Mouse (Mus musculus) liver, postnatal 0 days (tissue): ENCODE measurements at regions not wholly inside any gene's neighbourhood (a gene's known extent, or its start where the extent isn't known, plus 50 kb on each side); places are given as distances from the start of the nearest gene placed in this dataset.
A peak's percentile ranks its signal among the peaks of the same experiment; 100 is the strongest.

Experiments
- ATAC-seq: fragments of 200-750 bp; cut with Nextera tagmentation; 2 replicates; pipeline ENCODE4 v1.8.0; 2017; ENCODE audit warnings: mild to moderate bottlenecking, moderate library complexity
- DNase-seq: peaks from one replicate; pipeline ENCODE4 v3.0.0-alpha.2; 2016
- H3K27ac ChIP-seq: fragments of 300-500 bp; sonication (generic); 2 replicates; pipeline ENCODE4 v1.5.1; 2014; ENCODE audit warnings: antibody characterized with exemption, moderate library complexity, mild to moderate bottlenecking, low read depth
- H3K27me3 ChIP-seq: fragments of 300-500 bp; sonication (generic); 2 replicates; pipeline ENCODE4 v1.6.1; 2014; ENCODE audit warnings: low read length, control low read depth, mixed read lengths; ENCODE audit not compliant: insufficient read depth
- H3K36me3 ChIP-seq: fragments of 300-500 bp; sonication (generic); replicated peaks from 2 replicates; pipeline ENCODE4 v1.6.1; 2014; ENCODE audit warnings: mild to moderate bottlenecking, control low read depth, low read length, moderate library complexity, mixed read lengths; ENCODE audit not compliant: insufficient read depth
- H3K4me1 ChIP-seq: fragments of 300-500 bp; sonication (generic); 2 replicates; pipeline ENCODE4 v1.6.1; 2014; ENCODE audit warnings: antibody characterized with exemption, mild to moderate bottlenecking, control low read depth; ENCODE audit not compliant: insufficient read depth
- H3K4me2 ChIP-seq: fragments of 300-500 bp; sonication (generic); 2 replicates; pipeline ENCODE4 v1.6.1; 2014; ENCODE audit warnings: low read depth, mild to moderate bottlenecking, low read length, moderate library complexity, mixed read lengths
- H3K4me3 ChIP-seq: fragments of 300-500 bp; sonication (generic); 2 replicates; pipeline ENCODE4 v1.5.1; 2014; ENCODE audit warnings: low read depth, low read length
- H3K9ac ChIP-seq: fragments of 300-500 bp; sonication (generic); replicated peaks from 2 replicates; pipeline ENCODE4 v1.6.1; 2014; ENCODE audit warnings: mild to moderate bottlenecking, moderate library complexity
- H3K9me3 ChIP-seq: fragments of 300-500 bp; sonication (generic); 2 replicates; pipeline ENCODE4 v1.6.1; 2016; ENCODE audit warnings: mild to moderate bottlenecking, control low read depth, low read length, mixed read lengths
- CTCF ChIP-seq: sonication (generic); IDR thresholded peaks from 2 replicates; pipeline ENCODE4 v1.5.1; 2016; ENCODE audit warnings: antibody characterized with exemption, low read depth
- EP300 ChIP-seq: IDR thresholded peaks from 2 replicates; pipeline ENCODE4 v1.6.1; 2016; ENCODE audit warnings: antibody characterized with exemption, low read depth, mild to moderate bottlenecking
- WGBS: fragments of 180-500 bp; shearing (Covaris S2); extraction: QIAGEN DNeasy Blood & Tissue Kit; methylation state at CpG from one replicate; pipeline ENCODE4 v1.1.7; 2014; ENCODE audit not compliant: insufficient replicate concordance; 5-methylcytosine and 5-hydroxymethylcytosine counted together

DNA sequence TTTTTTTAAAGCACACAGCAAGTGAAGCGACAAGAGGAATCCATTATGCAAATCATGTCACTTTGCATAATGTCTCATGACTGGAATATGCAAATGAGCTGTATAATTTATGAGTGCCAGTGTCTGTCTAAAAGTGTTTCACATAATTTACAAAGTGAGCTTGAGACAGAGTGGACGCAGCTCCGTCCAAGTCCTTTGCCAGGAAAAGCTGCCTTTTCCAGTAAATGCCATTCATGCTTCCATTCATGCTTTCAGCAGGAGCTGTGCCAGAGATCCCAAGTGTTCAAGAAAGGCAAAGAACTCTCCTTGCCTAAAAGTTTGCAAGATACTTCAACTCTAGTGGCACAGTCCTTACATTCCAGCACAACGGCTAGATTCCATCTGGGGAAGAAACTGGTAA, 241.4 kb upstream of the Pmfbp1 start:
- ATAC-seq (no peak), DNase-seq (no peak)
- H3K9ac ChIP-seq: no peak overlapping the region
- H3K27me3 ChIP-seq: no peaks in the 10 kb centered on the region
- no peak overlapping the region for H3K4me3 ChIP-seq
- peaks cover 3% of the 10 kb centered on the region; the same call in 1 of the 2 replicates for H3K9me3 ChIP-seq
- WGBS: 75% methylated on average over 4 of the region's 4 CpGs
- H3K4me2 ChIP-seq: no peak overlapping the region
- no peak overlapping the region for H3K27ac ChIP-seq
- no peaks in the 10 kb centered on the region for H3K36me3 ChIP-seq
- no peaks in the 10 kb centered on the region for H3K4me1 ChIP-seq
- no peak for TF ChIP-seq EP300
- TF ChIP-seq CTCF: no peak

DNA sequence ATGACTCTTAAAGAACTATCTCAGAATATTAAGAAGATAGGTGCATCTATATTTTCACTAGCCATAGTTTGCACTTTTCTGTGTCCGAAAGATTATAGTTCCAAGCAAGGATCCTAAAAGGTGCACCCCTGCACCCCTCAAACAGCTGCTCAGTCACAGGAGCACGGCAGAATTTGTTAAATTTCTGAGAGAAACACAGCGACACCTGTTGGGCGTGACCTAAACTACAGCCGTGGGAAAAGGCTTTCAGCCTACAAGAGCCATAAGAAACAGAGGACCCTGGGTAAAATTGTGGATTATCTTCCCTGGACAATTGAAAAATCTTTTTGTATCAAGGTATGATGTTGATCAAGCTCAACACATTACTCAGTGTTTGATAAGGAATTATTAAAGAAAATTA, 214.7 kb upstream of the Pmfbp1 start:
- no peak overlapping the region for H3K9ac ChIP-seq
- no peak overlapping the region for H3K27ac ChIP-seq
- H3K27me3 ChIP-seq: no peaks in the 10 kb centered on the region
- ATAC-seq: no peak
- no peak overlapping the region for H3K4me2 ChIP-seq
- no peaks in the 10 kb centered on the region for H3K36me3 ChIP-seq
- no peaks in the 10 kb centered on the region for H3K4me1 ChIP-seq
- H3K4me3 ChIP-seq: no peak overlapping the region
- WGBS: 15% methylated on average over 5 of the region's 5 CpGs
- TF ChIP-seq CTCF (peak; percentile 69), EP300 (no peak)
- peak; percentile 57 for DNase-seq
- H3K9me3 ChIP-seq: no peaks in the 10 kb centered on the region

DNA sequence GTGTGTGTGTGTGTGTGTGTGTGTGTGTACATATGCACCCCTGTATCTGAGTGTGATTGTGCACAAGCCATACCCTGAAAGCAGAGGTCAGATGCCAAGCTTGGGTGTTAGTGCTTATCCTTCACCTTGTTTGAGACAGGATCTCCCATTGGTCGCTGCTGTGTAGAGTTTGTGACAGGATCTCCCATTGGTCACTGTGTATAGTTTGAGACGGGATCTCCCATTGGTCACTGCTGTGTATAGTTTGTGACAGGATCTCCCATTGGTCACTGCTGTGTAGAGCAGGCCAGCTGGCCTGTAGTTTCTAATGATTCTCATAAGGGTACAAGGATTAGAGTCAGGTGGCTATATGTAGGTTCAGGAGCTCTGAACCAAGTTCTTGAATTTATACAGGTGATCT, 213.3 kb upstream of the Pmfbp1 start:
- 67% methylated on average over 2 of the region's 2 CpGs for WGBS
- DNase-seq: peak; percentile 22

GRCm38 (mm10) chr8:109281598-109281997, 212.2 kb upstream of the Pmfbp1 start:
- Histone ChIP-seq H3K27ac (no peak overlapping the region), H3K36me3 (no peaks in the 10 kb centered on the region), H3K9me3 (no peaks in the 10 kb centered on the region), H3K4me1 (no peaks in the 10 kb centered on the region), H3K4me2 (no peak overlapping the region), H3K4me3 (no peak overlapping the region), H3K27me3 (no peaks in the 10 kb centered on the region), H3K9ac (no peak overlapping the region)
- TF ChIP-seq CTCF (no peak), EP300 (no peak)
- WGBS: 42% methylated on average over 10 of the region's 10 CpGs
- no peak for ATAC-seq
- DNase-seq: no peak

More for the DNA sequence above, 213.3 kb upstream of the Pmfbp1 start:
- H3K27me3 ChIP-seq: no peaks in the 10 kb centered on the region
- TF ChIP-seq EP300: no peak
- TF ChIP-seq CTCF: no peak
- no peak overlapping the region for H3K4me3 ChIP-seq
- no peaks in the 10 kb centered on the region for H3K36me3 ChIP-seq
- no peak overlapping the region for H3K9ac ChIP-seq
- H3K4me1 ChIP-seq: no peaks in the 10 kb centered on the region
- H3K9me3 ChIP-seq: no peaks in the 10 kb centered on the region
- no peak overlapping the region for H3K27ac ChIP-seq
- ATAC-seq: peak; percentile 41
- no peak overlapping the region for H3K4me2 ChIP-seq

DNA sequence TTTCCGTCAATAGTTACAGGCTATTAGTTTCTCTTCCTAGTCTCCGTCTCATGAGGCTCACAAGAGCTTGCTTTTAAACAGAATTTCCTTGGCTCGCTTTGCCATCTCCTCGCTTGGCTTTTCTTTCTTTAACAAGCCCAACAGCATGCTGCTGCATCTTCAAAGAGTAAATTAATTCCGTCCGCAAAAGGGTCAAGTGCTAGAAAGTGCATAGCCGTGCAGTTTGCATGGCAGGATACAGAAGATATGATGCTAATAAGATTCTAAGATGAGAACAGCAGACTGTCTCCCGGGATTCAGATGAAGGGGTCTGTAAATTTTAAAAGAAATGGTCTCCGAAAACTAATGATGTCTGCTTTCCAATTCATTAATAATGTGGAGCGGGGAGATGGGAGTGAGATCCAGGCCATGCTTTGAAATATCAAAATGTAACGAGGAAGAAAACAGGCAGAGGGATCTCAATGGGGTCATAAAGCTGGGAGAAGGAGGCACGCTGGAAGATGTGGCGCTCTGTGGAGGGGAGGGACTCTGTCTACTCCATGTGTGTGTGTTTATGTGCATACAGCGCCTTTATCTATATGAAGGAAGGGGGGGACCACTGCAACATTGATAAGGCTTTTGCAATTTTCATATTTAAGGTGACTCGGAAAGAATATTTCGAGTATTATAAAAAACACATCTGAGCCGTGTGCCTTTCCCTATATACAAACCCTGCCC, 183.0 kb upstream of the Pmfbp1 start:
- Histone ChIP-seq H3K4me1 (no peaks in the 10 kb centered on the region), H3K9me3 (no peaks in the 10 kb centered on the region), H3K4me3 (no peak overlapping the region), H3K4me2 (no peak overlapping the region), H3K36me3 (no peaks in the 10 kb centered on the region), H3K27ac (no peak overlapping the region), H3K27me3 (no peaks in the 10 kb centered on the region), H3K9ac (no peak overlapping the region)
- 80% methylated on average over 17 of the region's 17 CpGs for WGBS
- ATAC-seq: no peak
- DNase-seq: no peak
- TF ChIP-seq CTCF (no peak), EP300 (no peak)

- 68% methylated on average over 17 of the region's 17 CpGs for WGBS
These were observed 182.2 kb upstream of the Pmfbp1 start for GRCm38 (mm10) chr8:109311484-109312210.

More at GRCm38 (mm10) chr8:109311484-109312210, 182.2 kb upstream of the Pmfbp1 start:
- Histone ChIP-seq H3K27ac (no peak overlapping the region), H3K36me3 (no peaks in the 10 kb centered on the region), H3K4me2 (no peak overlapping the region), H3K9me3 (no peaks in the 10 kb centered on the region), H3K9ac (no peak overlapping the region), H3K4me1 (no peaks in the 10 kb centered on the region), H3K27me3 (no peaks in the 10 kb centered on the region), H3K4me3 (no peak overlapping the region)
- DNase-seq (no peak), ATAC-seq (no peak)
- TF ChIP-seq CTCF (no peak), EP300 (no peak)
